Mouse (Mus musculus): Measurements from ENCODE around the gene Gpd2. TPM values are rescaled to one million over a fixed set of nuclear protein-coding genes. Genes with fewer than 3 reads are reported as not detected.

Gpd2 gene
- total and polyA plus RNA-seq, 3 experiments = 15.7 to 20.4 (median 16.7) TPM

GRCm38 (mm10) chr2:57375138-57375837, 137.9 kb downstream of the Gpd2 start:
- Histone ChIP-seq H3K4me1 (ENCODE audit: control insufficient read depth in 1 of 2, insufficient read depth in 2 of 2) (peaks cover 0 to 11% of the 10 kb centered on the region in 2 experiments; a peak in 1 of 4 replicates), H3K9ac (ENCODE audit: insufficient read depth, low read depth) (no peak overlapping the region), H3K79me2 (replicated peaks; ENCODE audit: control insufficient read depth, extremely low read depth, insufficient read depth, poor library complexity, severe bottlenecking) (no peaks in the 10 kb centered on the region), H3K27me3 (replicated peaks) (no peaks in the 10 kb centered on the region), H3K36me3 (replicated peaks in 1 of 2; ENCODE audit: control insufficient read depth in 1 of 2, insufficient read depth in 1 of 2, low read length in 1 of 2) (peaks cover 0 to 10% of the 10 kb centered on the region in 2 experiments), H3K9me3 (replicated peaks; ENCODE audit: low read length) (no peaks in the 10 kb centered on the region), H3K27ac (ENCODE audit: insufficient read depth, low read depth) (no peak overlapping the region), H3K4me2 (ENCODE audit: insufficient read depth, low read depth, poor library complexity, severe bottlenecking) (no peak overlapping the region), H3K4me3 (replicated peaks in 1 of 3; ENCODE audit: low read depth in 2 of 3, low read length in 2 of 3, poor library complexity in 1 of 3) (no peak overlapping the region)
- TF ChIP-seq MYC (IDR thresholded peaks at IDR 0.05; ENCODE audit: low read depth, low read length) (no peak), UBTF (IDR thresholded peaks at IDR 0.05; ENCODE audit: low read depth, low read length) (no peak), ZC3H11A (IDR thresholded peaks at IDR 0.05; ENCODE audit: low read depth, low read length) (no peak), NRF1 (IDR thresholded peaks at IDR 0.05; ENCODE audit: low read depth, low read length) (no peak), MAFK (IDR thresholded peaks at IDR 0.05; ENCODE audit: insufficient replicate concordance, low read length) (no peak), SIN3A (IDR thresholded peaks at IDR 0.05; ENCODE audit: low read length) (no peak), ZNF384 (IDR thresholded peaks at IDR 0.05; ENCODE audit: low read depth, low read length) (no peak), ZKSCAN1 (IDR thresholded peaks at IDR 0.05; ENCODE audit: borderline replicate concordance, low read depth, low read length) (no peak), MXI1 (IDR thresholded peaks at IDR 0.05; ENCODE audit: low read depth, low read length) (no peak), POLR2AphosphoS2 (IDR thresholded peaks at IDR 0.05; ENCODE audit: low read depth, low read length) (no peak), E2F4 (IDR thresholded peaks at IDR 0.05; ENCODE audit: insufficient replicate concordance, low read depth, low read length) (no peak), RCOR1 (conservative IDR thresholded peaks at IDR 0.05; ENCODE audit: low read depth, low read length) (no peak), SMC3 (IDR thresholded peaks at IDR 0.05; ENCODE audit: low read depth, low read length) (no peak), HCFC1 (IDR thresholded peaks at IDR 0.05; ENCODE audit: low read depth, low read length) (no peak), GABPA (IDR thresholded peaks at IDR 0.05; ENCODE audit: insufficient replicate concordance, low read depth, low read length) (no peak), NELFE (IDR thresholded peaks at IDR 0.05; ENCODE audit: low read depth, low read length) (no peak), BHLHE40 (IDR thresholded peaks at IDR 0.05; ENCODE audit: low read depth, low read length) (no peak)
- in situ Hi-C loops (cut with MboI; ENCODE audit: low pct_ligation_motif_present, low pct_unique_long_range_greater_than_20kb, low sequenced_read_pairs) (no loop called here), dilution Hi-C loops (cut with MboI; ENCODE audit: extremely low pct_ligation_motif_present, extremely low pct_unique_long_range_greater_than_20kb, low sequenced_read_pairs) (no loop called here)
- no peak for DNase-seq (ENCODE audit: extremely low read depth)

- Histone ChIP-seq H3K9ac (ENCODE audit: insufficient read depth, low read depth) (no peak overlapping the region), H3K79me2 (replicated peaks; ENCODE audit: control insufficient read depth, extremely low read depth, insufficient read depth, poor library complexity, severe bottlenecking) (no peaks in the 10 kb centered on the region), H3K36me3 (replicated peaks in 1 of 2; ENCODE audit: control insufficient read depth in 1 of 2, insufficient read depth in 1 of 2, low read length in 1 of 2) (no peaks in the 10 kb centered on the region), H3K4me1 (ENCODE audit: control insufficient read depth in 1 of 2, insufficient read depth in 2 of 2) (peaks cover 0 to 11% of the 10 kb centered on the region in 2 experiments; a peak in 1 of 4 replicates), H3K27me3 (replicated peaks) (no peaks in the 10 kb centered on the region), H3K4me3 (replicated peaks in 1 of 3; ENCODE audit: low read depth in 2 of 3, low read length in 2 of 3, poor library complexity in 1 of 3) (no peak overlapping the region), H3K9me3 (replicated peaks; ENCODE audit: low read length) (no peaks in the 10 kb centered on the region), H3K4me2 (ENCODE audit: insufficient read depth, low read depth, poor library complexity, severe bottlenecking) (no peak overlapping the region), H3K27ac (ENCODE audit: insufficient read depth, low read depth) (no peak overlapping the region)
- dilution Hi-C loops (cut with MboI; ENCODE audit: extremely low pct_ligation_motif_present, extremely low pct_unique_long_range_greater_than_20kb, low sequenced_read_pairs) (no loop called here), in situ Hi-C loops (cut with MboI; ENCODE audit: low pct_ligation_motif_present, low pct_unique_long_range_greater_than_20kb, low sequenced_read_pairs) (no loop called here)
- no peak for DNase-seq (ENCODE audit: extremely low read depth)
- no peak for TF ChIP-seq ZKSCAN1 (IDR thresholded peaks at IDR 0.05; ENCODE audit: borderline replicate concordance, low read depth, low read length)
Observed at GRCm38 (mm10) chr2:57378147-57378889, 140.9 kb downstream of the Gpd2 start.
